Mouse (Mus musculus) heart, embryonic 14.5 days (tissue): ENCODE measurements around the gene Rps27. TPM values are rescaled to one million over a fixed set of nuclear protein-coding genes. Genes with fewer than 3 reads are reported as not detected.
"Not testable (repeated sequence)": the region's sequence is repeated elsewhere in the genome, so short reads cannot be mapped to it uniquely, and the experiment has no call there.

Experiments used
- ATAC-seq: fragments of 200-750 bp; cut with Nextera tagmentation; 2 replicates; pipeline ENCODE4 v1.8.0; 2017; ENCODE audit warnings: low read depth, moderate TSS enrichment; ENCODE audit not compliant: insufficient number of reproducible peaks, insufficient read depth, low FRiP score
- H3K27ac ChIP-seq, 2 experiments: fragments of 200-500 bp in 1 of 2; fragments of 300-500 bp in 1 of 2; sonication (generic) in 1 of 2; replicated peaks in 1 of 2; 2 replicates each; pipeline ENCODE4 v1.5.1; 2012 to 2014; ENCODE audit warnings: low read depth in 2 of 2, low read length in 2 of 2, control low read depth in 1 of 2, mild to moderate bottlenecking in 1 of 2, mixed read lengths in 1 of 2; ENCODE audit not compliant: control insufficient read depth in 1 of 2, insufficient read depth in 1 of 2
- H3K27me3 ChIP-seq: fragments of 300-500 bp; sonication (generic); 2 replicates; pipeline ENCODE4 v1.6.1; 2014; ENCODE audit warnings: mild to moderate bottlenecking, low read length, control low read depth; ENCODE audit not compliant: control insufficient read depth, insufficient read depth
- H3K36me3 ChIP-seq: fragments of 300-500 bp; sonication (generic); 2 replicates; pipeline ENCODE4 v1.6.1; 2014; ENCODE audit warnings: mild to moderate bottlenecking, control low read depth, low read length, mixed read lengths; ENCODE audit not compliant: control insufficient read depth, insufficient read depth
- H3K4me1 ChIP-seq, 2 experiments: fragments of 200-500 bp in 1 of 2; fragments of 300-500 bp in 1 of 2; sonication (generic) in 1 of 2; 2 replicates each; pipeline ENCODE4 v1.6.1; 2012 to 2014; ENCODE audit warnings: low read length in 2 of 2, control low read depth in 1 of 2, mixed read lengths in 1 of 2; ENCODE audit not compliant: control insufficient read depth in 2 of 2, insufficient read depth in 2 of 2
- H3K4me2 ChIP-seq: fragments of 300-500 bp; sonication (generic); 2 replicates; pipeline ENCODE4 v1.6.1; 2014; ENCODE audit warnings: mild to moderate bottlenecking, low read length
- H3K4me3 ChIP-seq, 2 experiments: fragments of 200-500 bp in 1 of 2; fragments of 300-500 bp in 1 of 2; sonication (generic) in 1 of 2; 2 replicates each; pipeline ENCODE4 v1.5.1; 2012 to 2014; ENCODE audit warnings: low read length in 2 of 2, mild to moderate bottlenecking in 2 of 2, control low read depth in 1 of 2, low read depth in 1 of 2, moderate library complexity in 1 of 2; ENCODE audit not compliant: control insufficient read depth in 1 of 2, insufficient read depth in 1 of 2
- H3K9ac ChIP-seq: fragments of 300-500 bp; sonication (generic); 2 replicates; pipeline ENCODE4 v1.6.1; 2014; ENCODE audit warnings: mild to moderate bottlenecking, low read length
- H3K9me3 ChIP-seq: fragments of 300-500 bp; sonication (generic); 2 replicates; pipeline ENCODE4 v1.6.1; 2016; ENCODE audit warnings: low read length, control low read depth; ENCODE audit not compliant: control insufficient read depth
- WGBS: fragments of 180-500 bp; shearing (Covaris S2); extraction: QIAGEN DNeasy Blood & Tissue Kit; methylation state at CpG from one replicate; pipeline ENCODE4 v1.1.7; 2014; 5-methylcytosine and 5-hydroxymethylcytosine counted together
- polyA plus RNA-seq: library from polyadenylated mRNA; unstranded; fragments of >200 nt; fragmentation: Nextera tagmentation; extraction: Ambion mirVana; gene quantifications from 2 replicates; pipeline ENCODE4 v1.2.1, GENCODE M21; 2014

Rps27 gene
- polyA plus RNA-seq, 1 experiment from 2014 or later, result 1,344 TPM

GRCm38 (mm10) chr3:90253653-90254418 is 40.4 kb upstream of the Rps27 start, which contains the start of gene Crtc2:
Gene Crtc2 (plus strand): TSS chr3:90254163.
- Histone ChIP-seq H3K4me1 (peaks cover 9 to 20% of the 10 kb centered on the region in 2 experiments), H3K4me2 (peak within 1 kb of the TSS; percentile 89), H3K27me3 (no peaks in the 10 kb centered on the region), H3K36me3 (peaks cover 46% of the 10 kb centered on the region), H3K9ac (peak within 1 kb of the TSS; percentile 87), H3K4me3 (peak within 1 kb of the TSS; percentile 87 to 100), H3K27ac (peak within 1 kb of the TSS; percentile 79 to 95), H3K9me3 (no peaks in the 10 kb centered on the region)
- 2% methylated on average over 40 of the region's 40 CpGs for WGBS
- peak; percentile 95 for ATAC-seq

- peaks cover 39% of the 10 kb centered on the region for H3K36me3 ChIP-seq
- H3K27me3 ChIP-seq, H3K4me3 ChIP-seq, H3K9me3 ChIP-seq, ATAC-seq, H3K27ac ChIP-seq, H3K9ac ChIP-seq: not testable (repeated sequence)
- peak overlapping the region; percentile 57; the same call in 1 of the 2 replicates for H3K4me2 ChIP-seq
- 76% methylated on average over 1 of the region's 1 CpGs for WGBS
- H3K4me1 ChIP-seq, result peaks cover 9 to 20% of the 10 kb centered on the region in 2 experiments
These were observed 39.7 kb upstream of the Rps27 start for GRCm38 (mm10) chr3:90253174-90253573.

- H3K4me3 ChIP-seq, H3K27me3 ChIP-seq, H3K9ac ChIP-seq, H3K9me3 ChIP-seq, ATAC-seq, H3K4me2 ChIP-seq, H3K27ac ChIP-seq: not testable (repeated sequence)
- H3K36me3 ChIP-seq, result peaks cover 34% of the 10 kb centered on the region
- 67% methylated on average over 2 of the region's 2 CpGs for WGBS
- peaks cover 10 to 20% of the 10 kb centered on the region in 2 experiments for H3K4me1 ChIP-seq
These were observed 39.2 kb upstream of the Rps27 start for GRCm38 (mm10) chr3:90252659-90253058.

- WGBS, result 93% methylated on average over 6 of the region's 12 CpGs
- not testable (repeated sequence) for H3K27me3 ChIP-seq, H3K9ac ChIP-seq, ATAC-seq, H3K9me3 ChIP-seq, H3K4me2 ChIP-seq, H3K4me3 ChIP-seq, H3K27ac ChIP-seq
- Histone ChIP-seq H3K4me1 (peaks cover 12 to 23% of the 10 kb centered on the region in 2 experiments), H3K36me3 (peaks cover 25% of the 10 kb centered on the region)
These were observed 38.3 kb upstream of the Rps27 start for GRCm38 (mm10) chr3:90251731-90252226.

- 67% methylated on average over 6 of the region's 6 CpGs for WGBS
- H3K36me3 ChIP-seq, result peaks cover 21% of the 10 kb centered on the region
- H3K4me2 ChIP-seq, result no peak overlapping the region
- no peaks in the 10 kb centered on the region for H3K27me3 ChIP-seq
- H3K9ac ChIP-seq, result no peak overlapping the region
- no peak overlapping the region for H3K4me3 ChIP-seq
- no peak overlapping the region for H3K27ac ChIP-seq
- ATAC-seq, result no peak
- peaks cover 14 to 23% of the 10 kb centered on the region in 2 experiments for H3K4me1 ChIP-seq
- H3K9me3 ChIP-seq, result no peaks in the 10 kb centered on the region
These were observed 37.3 kb upstream of the Rps27 start for GRCm38 (mm10) chr3:90250791-90251190.

GRCm38 (mm10) chr3:90248746-90249100 is 35.3 kb upstream of the Rps27 start:
- Histone ChIP-seq H3K4me1 (peaks cover 11 to 15% of the 10 kb centered on the region in 2 experiments), H3K4me2 (peak overlapping the region; percentile 85), H3K9me3 (no peaks in the 10 kb centered on the region), H3K9ac (peak overlapping the region; percentile 91), H3K4me3 (peak overlapping the region; percentile 78 to 80), H3K27ac (peak overlapping the region; percentile 90), H3K36me3 (peaks cover 21% of the 10 kb centered on the region), H3K27me3 (no peaks in the 10 kb centered on the region)
- WGBS, result 2% methylated on average over 10 of the region's 10 CpGs
- ATAC-seq, result 0 out of 2 replicates have a peak, but pooled peaks have one; percentile 3

- Histone ChIP-seq H3K4me2 (peak within 1 kb of the TSS; percentile 85), H3K36me3 (peaks cover 21% of the 10 kb centered on the region), H3K9me3 (no peaks in the 10 kb centered on the region), H3K27me3 (no peaks in the 10 kb centered on the region), H3K4me1 (peaks cover 13 to 17% of the 10 kb centered on the region in 2 experiments), H3K27ac (peak within 1 kb of the TSS; percentile 90 to 92), H3K9ac (peak within 1 kb of the TSS; percentile 91), H3K4me3 (peak within 1 kb of the TSS; percentile 78 to 80)
- peak; percentile 92 for ATAC-seq
- WGBS, result under 1% methylated on average over 40 of the region's 44 CpGs
These were observed 34.7 kb upstream of the Rps27 start, which contains the start of gene Slc39a1 for GRCm38 (mm10) chr3:90247960-90248745. Gene Slc39a1 (plus strand): TSS chr3:90248172.
